Mouse (Mus musculus): ENCODE measurements around the gene Znrf2.

Znrf2 gene

DNA sequence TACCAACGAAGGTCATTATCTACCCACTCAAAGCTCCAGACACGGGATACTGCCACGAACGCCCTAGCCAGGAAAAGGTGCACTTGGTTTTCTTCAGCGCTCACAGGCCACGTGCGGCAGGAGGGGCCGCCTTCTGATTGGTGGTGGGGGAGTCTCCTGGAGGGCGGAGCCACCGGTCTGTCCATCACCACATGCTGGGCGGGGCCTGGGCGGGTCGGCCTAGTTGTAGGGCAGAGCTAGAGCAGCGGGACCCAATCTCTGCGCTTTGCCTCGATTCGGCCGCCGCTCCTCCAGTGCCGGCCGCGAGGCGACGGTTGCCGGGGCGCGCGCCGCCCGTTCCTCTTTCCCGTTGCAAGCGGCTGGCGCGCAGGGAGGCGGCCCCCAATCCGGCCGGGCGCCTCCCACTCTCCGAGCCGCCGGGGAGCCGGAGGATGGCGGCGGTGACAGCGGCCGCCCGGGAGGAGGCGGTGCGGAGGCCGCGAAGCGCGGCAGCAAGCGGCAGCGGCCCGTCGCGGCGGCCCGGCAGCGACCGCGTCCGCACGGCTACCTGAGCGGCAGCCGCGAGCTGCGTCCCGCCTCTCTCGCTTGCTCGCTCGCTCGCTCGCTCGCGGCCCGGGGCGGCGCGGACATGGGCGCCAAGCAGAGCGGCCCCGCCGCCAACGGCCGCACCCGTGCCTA, at the start of gene Znrf2:
Gene Znrf2 (plus strand): TSS at position 529 of the 678 bp plus-strand sequence.
- peak; percentile 98 for DNase-seq

DNA sequence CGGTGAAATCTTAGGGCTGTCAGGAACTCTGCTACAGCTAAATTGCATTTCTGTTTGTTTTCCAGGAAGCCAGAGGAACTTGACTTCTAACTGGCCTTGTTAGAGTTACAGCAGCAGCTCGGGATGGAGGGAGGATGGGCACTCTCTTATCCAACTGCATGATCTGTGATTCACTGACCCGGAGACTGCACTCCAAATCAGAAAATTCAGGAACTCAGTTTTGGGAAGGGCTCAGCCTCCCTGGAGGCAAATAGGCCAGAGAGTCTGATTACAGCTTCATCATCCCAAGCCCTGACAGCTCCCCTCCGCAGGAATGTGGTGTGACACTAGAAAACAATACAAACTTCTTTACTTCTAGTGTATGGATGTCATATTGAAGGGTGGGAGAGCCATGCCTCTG, 49.0 kb upstream of the Znrf2 start:
- DNase-seq = no peak

DNA sequence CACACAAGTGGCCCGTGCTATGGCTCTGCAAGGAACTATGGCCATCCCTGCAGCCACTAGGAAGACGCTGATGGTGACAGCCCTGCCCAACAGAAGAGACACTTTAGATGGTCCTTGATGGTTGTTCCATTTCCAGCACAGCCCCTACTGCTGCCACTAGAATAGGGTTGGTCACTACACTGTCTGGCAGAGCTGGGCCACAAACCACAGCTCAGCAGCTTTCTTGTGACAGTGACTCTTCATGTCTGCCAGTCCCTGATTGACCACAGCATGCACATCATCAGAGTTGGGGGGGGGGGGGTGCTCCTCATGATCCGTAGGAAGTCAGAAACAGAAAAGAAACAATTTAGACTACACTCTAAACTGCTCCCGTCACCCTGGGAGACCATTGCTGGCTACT, 46.0 kb upstream of the Znrf2 start:
- DNase-seq = no peak

DNA sequence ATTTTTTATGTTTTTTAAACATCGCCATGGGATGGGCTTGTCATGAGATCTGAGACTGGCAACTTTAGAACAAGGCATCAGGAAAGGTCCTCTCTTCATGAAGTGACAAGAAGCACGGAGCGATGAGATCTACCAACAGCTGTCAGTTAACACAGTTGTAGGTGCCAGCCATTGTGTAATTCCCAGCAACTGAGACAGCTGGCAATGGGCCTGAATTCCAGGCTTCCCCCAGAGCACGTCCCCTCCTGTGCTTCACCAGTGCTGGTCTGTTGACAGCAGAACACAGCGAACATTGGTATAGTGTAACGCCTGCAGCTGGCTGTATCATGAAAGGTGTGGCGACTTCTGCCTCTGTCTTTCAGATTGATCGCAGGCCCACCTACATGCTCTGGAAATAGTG, 45.5 kb upstream of the Znrf2 start:
- peak; percentile 23 for DNase-seq

DNA sequence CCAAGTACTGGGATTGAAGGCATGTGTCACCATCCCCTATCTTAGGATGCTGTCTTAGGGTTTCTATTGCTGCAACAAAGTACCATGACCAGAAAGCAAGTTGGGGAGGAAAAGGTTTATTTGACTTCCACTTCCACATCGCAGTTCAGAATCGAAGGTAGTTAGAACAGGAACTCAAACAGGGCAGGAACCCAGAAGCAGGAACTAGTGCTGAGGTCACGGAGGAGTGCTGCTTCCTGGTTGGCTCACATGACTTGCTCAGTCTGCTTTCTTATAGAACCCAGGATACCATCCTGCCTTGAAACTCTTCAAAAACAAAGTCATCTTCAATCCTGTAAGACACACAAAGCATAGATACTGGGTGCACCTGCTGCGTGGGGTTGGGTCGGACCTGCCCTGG, 44.6 kb upstream of the Znrf2 start:
- no peak for DNase-seq

DNA sequence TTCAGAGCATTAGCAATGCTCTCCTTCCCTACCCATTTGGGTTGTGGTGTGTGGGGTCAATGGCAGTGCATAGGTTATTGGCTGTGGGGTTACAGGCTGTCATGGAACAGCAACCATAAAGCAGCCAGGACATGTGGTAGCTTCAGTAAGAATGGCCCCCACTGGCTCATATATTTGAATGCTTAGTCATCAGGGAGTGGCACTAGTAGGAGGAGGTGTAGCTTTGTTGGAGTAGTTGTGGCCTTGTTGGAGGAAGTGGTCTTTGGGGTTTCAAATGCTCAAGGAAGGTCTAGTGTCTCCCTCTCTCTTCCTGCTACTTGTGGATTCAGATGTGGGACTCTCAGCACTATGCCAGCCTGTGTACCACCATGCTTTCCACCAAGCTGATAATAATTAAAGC, 41.0 kb upstream of the Znrf2 start:
- DNase-seq = no peak

DNA sequence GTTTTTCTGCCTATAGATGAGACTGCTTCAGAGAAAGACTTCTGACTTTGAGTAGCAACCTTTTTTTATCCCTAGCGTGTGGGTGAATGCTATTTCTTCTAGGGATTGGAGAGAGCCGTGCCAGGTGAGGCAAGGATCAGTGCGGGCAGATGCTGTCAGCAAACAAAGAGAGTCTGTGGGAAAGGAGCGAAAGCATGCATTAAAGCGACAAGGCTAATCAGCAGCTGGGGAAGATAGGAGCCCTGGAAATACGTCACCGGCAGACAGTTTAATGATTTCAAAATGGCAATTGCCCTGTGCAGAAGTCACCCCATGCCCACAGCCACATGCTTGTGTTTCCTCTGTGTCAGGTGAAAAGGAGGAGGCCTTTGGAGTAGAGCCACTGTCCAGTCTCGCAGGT, 39.1 kb upstream of the Znrf2 start:
- no peak for DNase-seq

DNA sequence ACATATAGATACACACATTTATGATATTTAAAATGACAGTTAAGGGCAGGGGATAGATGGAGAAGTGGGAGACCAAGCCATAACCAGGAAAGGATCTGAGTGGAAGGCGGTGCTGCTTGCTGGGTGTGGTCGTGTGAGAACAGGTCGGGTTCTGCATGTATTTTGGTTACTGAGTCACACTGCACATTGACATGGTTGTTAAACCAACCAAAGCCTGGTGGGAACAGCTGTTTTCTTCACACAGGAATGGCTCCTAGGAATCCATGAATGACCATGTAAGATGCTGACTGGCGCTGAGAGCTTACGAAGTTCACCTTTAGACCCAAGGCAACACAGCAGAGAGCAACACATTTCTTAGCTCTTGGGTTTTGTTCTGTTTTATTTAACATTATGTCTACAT, 36.7 kb upstream of the Znrf2 start:
- DNase-seq = peak; percentile 22

DNA sequence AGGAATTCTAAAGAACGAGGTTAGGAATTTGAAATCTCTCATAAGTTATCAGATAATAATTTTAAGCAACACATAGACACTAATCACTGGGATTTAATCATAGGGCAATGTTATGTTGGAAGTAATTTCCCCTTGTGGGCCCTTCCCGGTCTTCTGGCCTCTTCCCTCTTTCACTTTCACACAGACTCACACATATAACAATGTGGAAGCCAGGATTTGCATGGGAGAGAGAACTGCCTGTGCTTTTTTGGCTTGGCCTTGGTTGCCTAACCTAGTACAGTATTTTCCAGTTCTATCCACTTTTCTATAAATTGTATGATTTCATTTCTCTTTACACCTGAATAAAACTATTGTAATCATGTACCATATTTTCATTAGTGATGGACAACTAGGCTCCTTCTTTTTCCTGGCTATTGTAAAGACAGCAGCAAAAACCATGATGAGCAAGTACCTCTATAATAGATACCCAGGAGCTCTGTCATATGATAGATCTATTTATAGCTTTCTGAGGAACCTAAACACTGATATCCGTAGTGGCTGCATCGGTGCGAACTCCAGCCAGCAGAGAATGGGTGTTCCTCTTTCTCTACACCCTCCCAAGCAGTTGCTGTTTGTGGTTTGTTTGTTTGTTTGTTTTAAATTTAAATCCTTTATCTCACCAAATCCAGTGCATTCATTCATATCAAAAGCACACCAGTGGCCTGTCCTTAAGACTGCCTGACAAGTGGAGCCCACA, 36.0 kb upstream of the Znrf2 start:
- DNase-seq = no peak

DNA sequence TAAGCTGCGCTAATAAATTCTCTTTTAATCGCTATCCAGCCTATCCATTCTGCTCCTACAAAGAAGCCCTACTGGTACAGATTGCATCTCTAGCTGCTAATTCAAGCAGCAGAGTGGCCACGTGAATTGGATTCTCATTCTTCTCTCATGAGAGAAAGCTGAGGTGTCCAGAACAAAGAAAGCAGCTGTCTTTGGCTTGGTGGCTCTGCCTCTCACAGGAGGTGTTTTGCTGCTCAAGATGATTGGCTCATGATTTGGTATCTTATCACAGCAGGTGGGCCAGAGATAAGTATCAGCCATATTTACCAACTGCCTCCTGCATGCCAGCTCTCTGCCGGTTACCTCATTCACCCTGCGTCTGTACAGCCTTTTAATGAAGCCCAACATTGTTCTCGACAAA, 34.8 kb upstream of the Znrf2 start:
- DNase-seq = no peak

DNA sequence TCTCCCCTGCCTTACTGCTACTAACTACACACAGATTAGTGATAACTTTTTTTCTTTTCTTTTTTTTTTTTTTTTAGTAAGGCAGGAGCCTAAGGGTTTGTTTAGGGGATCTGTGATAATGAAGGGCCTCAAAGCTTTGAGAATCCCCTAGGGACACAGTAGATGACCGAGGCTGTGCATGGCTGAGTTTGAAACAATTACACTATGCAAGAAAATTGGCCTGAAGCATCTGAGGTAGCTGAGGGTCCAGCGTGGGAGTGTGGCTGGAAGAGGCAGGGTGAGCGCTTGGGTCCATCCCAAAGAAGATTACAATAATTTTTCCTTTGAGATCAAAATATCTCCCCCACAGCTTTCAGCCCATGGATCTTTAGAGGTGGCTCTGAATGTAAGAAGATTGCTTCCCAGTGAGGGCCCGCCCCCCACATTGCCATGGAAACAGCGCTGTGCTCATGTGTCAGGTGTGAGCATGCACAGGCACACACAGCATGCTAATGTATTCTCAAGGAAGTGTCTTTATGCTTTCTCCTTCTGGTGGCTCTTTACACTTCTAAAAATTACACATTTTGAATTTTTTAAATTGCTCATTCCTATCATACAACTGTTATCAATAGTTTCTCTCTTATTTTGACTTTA, 31.5 kb upstream of the Znrf2 start:
- DNase-seq = no peak

DNA sequence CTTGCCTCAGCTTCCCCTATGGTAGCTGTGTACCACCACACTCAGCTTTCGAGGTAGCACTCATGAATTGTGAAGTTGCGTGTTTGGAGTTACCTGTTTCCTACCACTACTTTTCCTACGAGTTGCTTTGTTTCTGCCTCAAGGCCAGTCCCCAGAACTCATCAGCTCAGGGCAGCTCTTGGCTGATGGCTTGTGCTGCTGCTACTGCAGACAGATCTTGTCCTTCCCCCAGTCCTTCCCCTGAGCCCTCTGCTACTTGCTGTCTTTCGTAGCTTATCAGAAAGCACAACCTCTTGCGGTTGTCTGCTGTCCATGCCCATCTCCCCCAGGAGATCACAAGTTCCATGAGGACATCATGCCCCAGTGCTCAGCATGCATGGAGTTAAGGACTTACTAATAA, 29.9 kb upstream of the Znrf2 start:
- DNase-seq = no peak

DNA sequence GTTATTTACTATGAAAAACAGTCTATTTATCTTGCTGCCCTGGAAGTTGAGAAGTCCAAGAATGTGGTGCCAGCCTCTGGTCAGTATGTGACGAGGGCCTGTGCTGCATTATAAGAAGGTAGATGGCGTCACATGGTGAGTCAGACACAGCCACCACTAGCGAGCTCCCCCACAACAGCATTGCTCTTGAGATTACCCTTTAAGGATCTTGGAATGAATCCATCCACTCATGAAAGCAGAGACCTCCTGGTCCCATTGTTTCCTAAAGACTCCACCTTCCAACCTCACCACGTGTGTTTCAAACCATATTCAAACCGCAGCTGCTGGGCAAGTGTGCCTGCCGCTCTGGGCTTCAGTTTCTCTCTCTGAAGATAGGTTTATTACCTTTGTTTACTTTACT, 28.2 kb upstream of the Znrf2 start:
- no peak for DNase-seq

DNA sequence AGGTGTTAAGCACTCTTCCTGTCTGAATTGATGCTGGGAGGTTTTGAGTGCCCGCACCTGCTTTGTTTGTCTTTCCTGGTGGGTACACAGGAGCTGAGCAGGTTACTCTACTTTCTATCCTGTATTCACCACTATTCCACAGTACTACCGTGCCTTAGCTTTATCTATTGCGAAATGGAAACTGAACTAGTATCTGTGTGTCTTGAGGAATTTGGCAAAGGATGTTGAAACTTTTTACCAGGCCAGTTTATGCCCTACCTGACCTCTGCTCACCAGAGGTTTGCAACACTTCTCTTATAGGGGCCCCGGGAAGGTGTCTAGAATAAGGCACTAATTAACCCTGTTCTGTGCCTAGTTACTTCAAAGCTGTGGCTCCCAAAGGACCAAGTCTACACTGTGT, 27.6 kb upstream of the Znrf2 start:
- no peak for DNase-seq

DNA sequence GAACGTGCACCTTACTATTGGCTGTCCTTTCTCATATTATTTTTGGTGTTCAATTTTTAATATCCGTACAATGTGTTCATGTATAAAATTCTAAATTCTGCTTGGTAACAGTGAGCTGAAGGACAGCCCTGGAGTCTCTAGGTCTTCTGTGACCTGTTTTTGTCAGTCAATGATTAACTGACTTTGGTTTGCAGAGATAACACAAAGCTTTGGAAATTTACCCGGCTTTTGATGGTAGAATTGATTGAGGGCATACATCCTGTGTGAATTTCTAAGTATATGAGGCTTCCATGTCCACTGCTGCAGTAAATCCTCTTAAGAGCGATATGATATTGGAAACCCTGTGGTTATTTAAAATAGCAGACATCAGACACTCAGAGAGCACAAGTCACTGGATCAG, 26.6 kb upstream of the Znrf2 start:
- no peak for DNase-seq

DNA sequence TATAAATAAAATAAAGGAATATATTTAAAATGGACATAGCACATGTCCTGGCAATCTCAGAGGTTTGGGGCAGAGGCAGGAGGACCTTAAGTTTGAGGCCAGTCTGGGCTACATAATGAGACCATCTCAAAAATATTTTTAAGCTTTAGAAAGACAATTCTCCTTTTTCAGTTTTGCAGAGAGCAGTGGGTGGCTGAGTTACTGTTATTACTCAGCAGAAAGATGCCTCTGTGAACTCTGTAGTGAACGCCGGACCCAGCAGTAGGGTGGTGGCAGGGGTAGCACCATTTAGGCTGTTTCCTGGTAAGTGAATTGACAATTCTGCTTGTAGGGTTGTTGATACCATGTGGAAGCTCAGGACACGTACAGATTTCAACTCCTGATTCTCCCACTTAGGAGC, 22.9 kb upstream of the Znrf2 start:
- no peak for DNase-seq

DNA sequence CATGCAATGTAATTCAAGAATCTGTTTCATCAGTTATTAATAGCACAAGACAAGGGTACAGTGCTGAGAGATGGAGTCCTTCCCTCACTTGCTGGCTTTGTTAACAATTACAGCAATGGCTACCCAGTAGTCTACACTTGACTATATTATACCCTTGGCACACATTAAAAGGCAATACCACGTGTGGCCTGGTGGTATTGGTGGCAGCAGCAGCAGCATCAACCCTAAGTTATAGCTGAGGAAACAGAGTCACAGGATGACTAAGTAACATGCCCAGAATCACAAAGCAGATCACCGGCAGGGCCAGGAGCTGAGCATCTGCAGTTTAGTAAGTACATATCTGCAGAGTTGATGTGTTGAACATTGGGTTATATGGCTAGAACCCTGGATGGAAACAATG, 22.3 kb upstream of the Znrf2 start:
- DNase-seq = no peak

DNA sequence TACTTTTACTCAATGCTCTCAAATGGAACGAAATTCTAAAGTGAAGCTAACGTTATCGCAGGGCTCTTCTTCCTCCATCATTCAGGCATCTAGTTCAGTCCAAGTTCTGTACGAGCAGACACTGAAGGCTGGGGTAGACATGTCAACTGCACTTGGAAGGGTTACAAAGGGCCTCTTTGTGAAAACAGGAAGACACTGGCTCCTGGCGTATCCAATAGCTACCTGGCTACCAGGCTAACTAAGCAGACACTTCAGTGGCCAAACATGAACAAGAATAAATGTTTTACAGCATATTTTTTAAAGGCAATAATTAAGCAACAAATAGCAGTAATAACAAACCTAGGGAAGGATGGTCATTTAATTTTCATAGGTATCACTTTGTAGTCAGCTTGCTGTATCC, 21.7 kb upstream of the Znrf2 start:
- DNase-seq = no peak

DNA sequence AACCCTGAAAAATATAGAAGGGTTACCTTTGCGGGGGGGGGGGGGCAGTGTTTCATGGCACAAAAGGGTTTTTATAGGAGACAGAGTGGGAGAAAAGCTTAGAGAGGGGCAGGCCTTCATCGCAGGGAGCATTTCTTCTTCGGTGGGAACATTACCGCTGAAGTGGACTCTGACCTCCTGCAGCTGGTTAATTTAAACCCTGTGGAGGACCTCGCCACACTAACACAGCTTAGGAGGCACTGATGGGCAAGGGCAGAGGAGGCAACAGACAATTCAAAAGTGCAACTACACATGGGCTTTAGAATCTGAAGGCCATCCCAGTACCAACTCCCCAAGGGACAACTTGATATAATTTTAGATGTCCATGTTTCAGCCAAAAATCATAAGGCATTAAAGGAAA, 20.7 kb upstream of the Znrf2 start:
- peak; percentile 45 for DNase-seq

DNA sequence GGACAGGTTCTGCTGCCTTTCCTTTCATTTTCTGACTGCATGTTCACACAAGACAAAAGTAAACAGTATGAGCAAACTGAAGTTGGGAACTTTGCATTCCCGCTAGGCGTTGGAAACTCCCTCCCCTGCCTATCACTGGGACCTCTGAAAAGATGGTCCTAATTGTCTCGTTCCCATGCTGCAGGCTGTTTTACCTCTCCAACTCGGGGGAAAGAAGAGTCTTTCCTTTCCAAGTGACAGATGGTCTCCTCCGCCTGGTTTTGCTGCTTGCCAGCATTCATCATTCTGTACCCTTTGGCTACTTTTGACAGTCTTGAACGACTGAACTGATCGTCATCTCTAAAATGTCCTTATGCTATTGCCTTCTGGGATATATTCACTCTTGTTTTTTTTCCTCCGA, 14.4 kb upstream of the Znrf2 start:
- DNase-seq = no peak

DNA sequence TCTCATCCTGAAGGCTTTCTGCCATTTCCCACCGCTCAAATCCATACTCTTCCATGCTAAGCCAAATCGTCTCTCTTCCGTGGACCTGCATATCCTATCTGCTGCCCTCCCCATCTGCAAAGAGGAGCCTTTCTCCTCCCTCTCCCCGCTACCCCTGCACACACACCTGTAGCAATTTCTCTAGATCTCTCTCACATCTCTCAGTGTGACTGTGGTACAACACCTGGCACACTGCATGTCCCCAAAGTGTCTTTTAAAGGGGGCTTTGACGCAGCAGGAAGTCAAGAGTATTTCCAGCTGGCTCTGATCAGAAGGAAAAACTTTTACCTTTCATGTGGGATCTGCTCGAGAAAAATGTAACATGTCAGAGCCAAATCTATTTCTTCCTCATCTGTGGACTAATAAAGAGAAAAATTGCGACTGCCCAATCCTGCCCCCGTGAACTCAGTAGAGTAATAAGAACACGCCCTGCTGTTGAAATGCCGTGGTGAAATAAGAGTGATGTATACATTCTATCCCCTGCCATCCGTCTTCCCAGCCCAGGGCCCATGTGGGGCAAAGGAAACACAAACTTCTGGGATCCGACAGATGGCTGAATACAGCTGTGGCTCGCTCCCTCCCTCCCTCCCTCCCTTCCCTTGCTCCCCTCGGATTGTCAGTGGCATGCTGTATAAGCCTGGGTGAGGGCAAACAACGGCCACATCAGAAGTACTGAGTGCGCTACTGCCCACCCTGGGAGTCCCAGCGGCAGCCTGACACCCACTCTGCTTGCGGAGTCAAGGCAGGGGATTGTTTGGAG, 12.5 kb upstream of the Znrf2 start:
- no peak for DNase-seq

DNA sequence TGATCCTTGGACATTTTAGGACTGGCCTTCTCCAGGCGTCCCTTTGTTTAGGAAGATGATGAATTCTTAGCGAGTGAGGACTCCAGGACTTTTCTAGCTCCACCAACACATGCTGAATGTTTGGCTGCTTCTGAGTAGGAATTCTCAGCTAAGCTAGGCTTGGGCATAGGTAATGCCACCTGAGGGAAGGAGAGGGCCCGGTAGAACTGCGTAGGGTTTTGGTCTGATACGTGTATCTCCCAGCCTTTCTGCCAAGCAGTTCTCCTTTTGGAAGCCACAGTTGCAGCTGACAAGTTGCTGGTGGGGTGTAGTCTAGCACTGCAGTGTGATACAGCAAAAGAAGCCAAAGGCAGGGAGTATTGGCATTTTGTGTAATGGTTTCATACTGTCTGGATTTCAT, 10.9 kb upstream of the Znrf2 start:
- no peak for DNase-seq

DNA sequence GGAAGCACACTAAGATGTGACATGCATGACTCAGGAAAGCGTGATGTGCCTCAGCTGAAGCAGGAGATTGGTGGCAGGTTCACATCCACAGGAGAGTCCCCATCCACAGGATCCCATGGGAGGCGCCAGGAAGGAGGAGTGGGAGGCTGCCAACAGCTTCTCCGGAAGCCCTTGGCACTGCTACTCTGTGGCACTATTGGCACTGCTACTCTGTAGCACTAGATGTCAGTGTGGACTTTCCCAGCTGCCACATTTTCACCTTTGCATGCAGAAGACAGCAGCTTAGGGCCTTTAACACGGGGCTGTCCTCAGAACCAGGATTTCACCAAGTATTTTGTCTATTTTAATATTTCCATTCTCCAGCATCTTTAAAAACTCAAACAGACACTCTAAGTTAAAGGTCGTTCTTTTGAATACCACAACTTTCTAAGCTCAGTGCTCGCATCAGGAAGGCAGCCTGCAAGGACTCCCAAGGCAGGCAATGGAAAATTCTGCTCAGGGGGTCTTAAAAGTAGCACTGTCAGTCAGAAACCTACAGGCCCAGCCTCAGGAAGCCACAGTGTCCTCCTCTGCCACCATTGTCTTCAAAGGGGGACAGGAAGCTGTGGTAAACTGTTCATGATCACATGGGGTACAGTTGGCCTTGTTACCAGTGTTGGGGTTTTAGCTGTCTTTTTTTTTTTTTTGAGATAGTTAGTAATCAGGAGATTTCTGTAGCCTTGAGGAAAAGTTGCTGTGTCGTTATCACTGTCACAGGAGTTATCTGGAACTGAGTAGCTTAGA, 7.0 kb upstream of the Znrf2 start:
- DNase-seq = peak; percentile 67
